Mouse (Mus musculus) megakaryocyte, embryonic 14.5 days (primary cell): ENCODE results near the gene Scarb1.

Source experiments
- FLI1 ChIP-seq: IDR thresholded peaks from 2 replicates; pipeline ENCODE4 v1.6.1; 2012; ENCODE audit warnings: low read length, inconsistent platforms, mixed read lengths
- GATA1 ChIP-seq: IDR thresholded peaks from 3 replicates; pipeline ENCODE4 v1.6.1; 2012; ENCODE audit warnings: mixed read lengths, low read length, inconsistent platforms, borderline replicate concordance

GRCm38 (mm10) chr5:125354885-125355492, 14.1 kb upstream of the Scarb1 start:
- TF ChIP-seq GATA1 (no peak), FLI1 (no peak)
